Mouse (Mus musculus) heart, adult 10 weeks (tissue): ENCODE measurements around the gene Gm20767. TPM values are rescaled to one million over a fixed set of nuclear protein-coding genes. Genes with fewer than 3 reads are reported as not detected.

Source experiments
- polyA plus RNA-seq: library from polyadenylated mRNA; stranded (reverse); fragments of 350-450 nt; fragmentation: Illumina TruSeq; extraction: RNeasy Lipid Tissue Mini Kit (QIAGEN cat#74804); gene quantifications from one replicate; pipeline ENCODE4 v1.2.3, GENCODE M21; 2014; ENCODE audit warnings: low read depth, low replicate concordance

The Gm20767 gene
- not detected for polyA plus RNA-seq

DNA sequence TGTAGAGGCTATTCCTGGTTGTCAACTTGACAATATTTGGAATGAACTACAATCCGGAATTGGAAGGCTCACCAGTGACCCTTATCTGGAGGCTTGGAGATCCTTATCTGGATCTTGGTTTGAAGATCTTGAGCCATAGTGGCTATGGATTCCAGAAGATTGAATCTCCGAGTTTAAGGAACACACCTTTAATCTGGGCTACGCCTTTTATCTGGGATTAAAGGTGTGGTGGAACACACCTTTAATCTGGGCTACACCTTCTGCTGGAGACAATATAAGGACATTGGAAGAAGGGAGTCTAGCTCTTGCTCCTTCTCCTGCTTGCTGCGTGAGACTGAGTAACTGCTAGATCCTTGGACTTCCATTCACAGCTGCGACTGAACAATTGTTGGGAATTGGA, at the start of gene Gm20767:
Gene Gm20767 (plus strand): TSS at position 301 of the 400 bp plus-strand sequence.

DNA sequence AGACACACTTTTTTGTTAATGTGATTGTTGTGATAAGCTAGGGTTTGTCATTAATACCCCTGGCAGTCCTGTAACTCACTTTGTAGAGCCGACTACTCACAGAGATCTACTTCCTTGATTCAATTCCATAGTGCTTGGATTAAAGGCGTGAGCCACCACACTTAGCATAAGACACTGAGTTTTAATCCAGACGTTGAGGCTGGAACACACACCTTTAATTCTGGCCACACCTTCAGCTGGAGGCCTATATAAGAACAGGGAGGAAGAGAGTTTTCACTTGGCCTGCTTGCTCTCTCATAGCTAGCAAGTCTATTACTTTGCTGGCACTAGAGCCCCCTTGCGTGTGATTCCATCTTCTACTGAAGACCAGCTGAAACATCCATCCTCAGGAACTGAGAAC, 32.1 kb downstream of the Gm20767 start, which contains the start of gene Gm21818:
Gene Gm21818 (plus strand): TSS at position 301 of the 400 bp plus-strand sequence.

Other genes with a start within 250 kb of the Gm20767 start
- not detected for gene Tcstv1, start 245.5 kb upstream of the Gm20767 start, polyA plus RNA-seq
- not detected for gene Gm21761, start 211.0 kb upstream of the Gm20767 start, polyA plus RNA-seq
- gene B020031M17Rik, start 189.4 kb upstream of the Gm20767 start, polyA plus RNA-seq, result not detected
- gene Gm36079, start 113.2 kb upstream of the Gm20767 start, polyA plus RNA-seq, result not detected
- gene Gm21188, start 88.1 kb upstream of the Gm20767 start, polyA plus RNA-seq, result 0.21 TPM
- not detected for gene Gm21818, start 32.2 kb downstream of the Gm20767 start, polyA plus RNA-seq
- gene Gm21762, start 75.7 kb downstream of the Gm20767 start, polyA plus RNA-seq, result not detected
- not detected for gene Gm21731, start 98.9 kb downstream of the Gm20767 start, polyA plus RNA-seq
- gene AF067061, start 122.9 kb downstream of the Gm20767 start, polyA plus RNA-seq, result not detected
- gene BC147527, start 160.1 kb downstream of the Gm20767 start, polyA plus RNA-seq, result not detected
- gene Tcstv3, start 176.6 kb downstream of the Gm20767 start, polyA plus RNA-seq, result not detected